Mouse (Mus musculus) large intestine, adult 2 months (tissue): Measurements from ENCODE around the gene Ncoa5. TPM values are rescaled to one million over a fixed set of nuclear protein-coding genes. Genes with fewer than 3 reads are reported as not detected.

ENCODE experiments used
- DNase-seq: peaks from one replicate; pipeline ENCODE4 v3.0.0-alpha.2; 2012; ENCODE audit warnings: low read depth, low spot score
- WGBS: fragments of 180-500 bp; shearing (Covaris S2); methylation state at CpG from one replicate; pipeline ENCODE4 v1.1.7; 2018; 5-methylcytosine and 5-hydroxymethylcytosine counted together
- polyA plus RNA-seq: library from polyadenylated mRNA; depleted of rRNA; stranded (reverse); fragments of >200 nt; gene quantifications from 2 replicates; pipeline ENCODE4 v1.2.3, GENCODE M21; 2012

The Ncoa5 gene
- polyA plus RNA-seq, 1 experiment = 18.1 TPM

DNA sequence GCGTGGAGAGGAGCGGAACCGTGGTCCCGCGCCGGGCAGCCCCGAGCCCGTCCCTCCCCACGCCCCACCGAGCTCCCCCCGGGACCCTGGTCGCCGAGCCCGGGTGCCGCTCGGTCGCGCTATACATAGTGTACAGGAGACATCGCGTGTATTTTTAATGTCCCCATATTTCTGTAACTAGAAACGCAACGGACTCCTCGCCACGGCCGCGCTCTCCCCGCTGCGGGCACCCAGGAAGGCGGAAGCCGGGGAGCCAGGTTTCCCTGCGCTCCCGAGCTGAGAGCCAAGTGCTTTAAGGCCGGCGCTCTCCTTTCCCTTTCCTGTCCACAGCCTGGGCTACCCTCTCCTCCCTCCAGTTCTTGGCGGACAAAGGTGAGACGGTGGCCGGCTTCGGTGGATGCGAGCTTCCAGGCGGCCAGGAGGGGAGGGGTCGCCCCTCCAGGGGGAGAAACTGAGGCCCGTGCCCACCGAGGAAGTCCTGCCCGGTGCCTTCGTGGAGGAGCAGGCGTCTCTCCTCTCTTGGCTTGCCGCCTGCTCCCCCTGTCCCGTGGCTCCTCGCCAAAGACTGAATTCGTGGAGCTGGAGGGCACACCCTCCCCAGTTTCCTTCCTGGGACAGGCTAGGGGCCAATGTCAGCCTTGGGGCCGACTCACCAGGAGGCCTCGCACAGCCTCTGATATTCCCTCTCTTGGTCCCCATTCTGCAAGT is 36.8 kb downstream of the Ncoa5 start:
- WGBS = 1% methylated on average over 52 of the region's 52 CpGs
- DNase-seq = no peak

DNA sequence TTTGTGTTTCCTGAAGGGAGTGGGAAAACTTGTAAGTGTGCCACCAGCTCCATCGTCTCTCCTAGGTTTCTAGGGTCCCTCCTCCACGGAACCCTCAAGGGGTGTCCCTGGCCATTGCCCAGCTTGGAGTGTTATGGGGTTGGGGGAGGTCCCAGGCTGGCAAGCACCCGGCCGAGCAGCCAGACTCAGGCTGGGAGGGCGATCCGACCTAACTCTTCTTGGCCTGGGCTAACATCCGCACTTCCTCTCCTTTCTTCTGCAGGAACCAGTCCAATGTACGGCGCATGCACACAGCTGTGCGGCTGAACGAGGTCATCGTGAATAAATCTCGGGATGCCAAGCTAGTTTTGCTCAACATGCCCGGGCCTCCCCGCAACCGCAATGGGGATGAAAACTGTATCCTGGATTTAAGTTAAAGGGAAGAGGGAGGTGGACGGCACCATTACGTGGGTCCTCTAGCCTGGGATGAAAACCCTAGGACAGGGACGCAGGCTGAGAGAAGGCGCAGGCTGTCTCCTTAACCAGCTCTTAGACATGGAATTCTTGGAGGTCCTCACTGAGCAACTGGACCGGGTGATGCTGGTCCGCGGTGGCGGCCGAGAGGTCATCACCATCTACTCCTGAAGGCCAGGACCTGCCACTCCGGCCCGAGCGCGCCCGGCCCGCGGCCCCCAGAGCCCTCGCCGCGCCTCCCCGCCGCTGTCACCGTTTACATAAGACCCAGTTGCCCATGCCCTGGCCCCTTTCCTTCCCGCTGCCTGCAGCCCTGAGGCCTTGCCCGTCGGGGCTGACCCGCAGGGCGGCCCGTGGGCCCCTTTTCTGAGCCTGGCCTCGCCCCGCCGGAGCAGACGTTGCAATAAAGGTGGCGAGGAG is 37.6 kb downstream of the Ncoa5 start:
- no peak for DNase-seq
- WGBS = 14% methylated on average over 49 of the region's 49 CpGs

DNA sequence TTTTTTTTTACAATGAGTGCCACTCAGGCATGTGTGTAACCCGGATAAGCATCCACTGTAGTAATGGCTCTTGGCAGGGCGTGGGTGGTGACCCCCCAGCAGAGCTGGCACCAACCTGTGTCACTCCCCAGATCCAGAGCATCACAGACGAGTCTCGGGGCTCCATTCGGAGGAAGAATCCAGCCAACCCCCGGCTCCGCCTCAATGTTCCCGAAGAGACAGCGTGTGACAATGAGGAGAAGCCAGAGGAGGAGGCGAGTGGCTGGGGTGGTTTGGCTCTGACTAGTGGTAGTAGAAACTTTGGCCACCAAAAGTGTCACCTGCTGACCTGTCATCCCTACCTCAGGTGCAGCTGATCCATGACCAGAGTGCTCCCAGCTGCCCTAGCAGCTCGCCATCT is 38.7 kb downstream of the Ncoa5 start:
- 80% methylated on average over 11 of the region's 11 CpGs for WGBS
- DNase-seq = no peak

DNA sequence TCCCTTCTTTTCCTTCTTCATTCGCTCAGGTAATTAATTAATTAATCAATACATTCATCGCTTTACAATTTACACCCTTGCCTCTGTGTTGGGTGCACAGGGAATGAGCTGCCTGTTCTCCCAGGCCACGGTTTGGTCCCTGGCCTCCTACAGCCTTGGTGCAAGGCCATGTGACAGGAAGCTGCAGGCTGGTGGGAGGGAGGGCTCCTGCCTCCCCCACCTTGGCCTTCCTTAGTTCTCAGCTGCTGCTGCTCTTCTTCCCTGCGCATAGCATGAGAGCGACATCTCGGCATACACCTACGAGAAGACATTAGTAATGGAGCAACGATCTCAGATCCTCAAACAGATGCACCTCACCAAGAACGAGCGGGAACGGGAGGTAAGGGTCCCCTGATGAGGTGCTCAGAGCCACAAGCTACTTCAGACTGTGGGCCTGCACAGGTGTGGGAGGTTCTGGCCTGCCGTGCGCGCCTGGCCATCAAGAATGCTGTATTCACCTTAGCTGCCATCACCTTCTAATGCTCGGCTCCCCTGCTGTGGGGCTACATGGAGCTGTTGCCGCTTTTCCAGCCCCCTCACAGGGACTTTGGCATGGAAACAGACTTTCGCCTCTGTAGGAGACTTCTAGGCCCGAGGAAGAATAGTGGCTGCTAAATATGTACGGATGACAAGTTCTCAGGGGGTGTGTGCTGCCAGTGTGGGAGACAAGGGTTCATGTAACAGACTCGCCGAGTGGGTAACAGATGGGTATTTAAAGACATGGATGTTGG is 39.8 kb downstream of the Ncoa5 start:
- no peak for DNase-seq
- 63% methylated on average over 21 of the region's 21 CpGs for WGBS

DNA sequence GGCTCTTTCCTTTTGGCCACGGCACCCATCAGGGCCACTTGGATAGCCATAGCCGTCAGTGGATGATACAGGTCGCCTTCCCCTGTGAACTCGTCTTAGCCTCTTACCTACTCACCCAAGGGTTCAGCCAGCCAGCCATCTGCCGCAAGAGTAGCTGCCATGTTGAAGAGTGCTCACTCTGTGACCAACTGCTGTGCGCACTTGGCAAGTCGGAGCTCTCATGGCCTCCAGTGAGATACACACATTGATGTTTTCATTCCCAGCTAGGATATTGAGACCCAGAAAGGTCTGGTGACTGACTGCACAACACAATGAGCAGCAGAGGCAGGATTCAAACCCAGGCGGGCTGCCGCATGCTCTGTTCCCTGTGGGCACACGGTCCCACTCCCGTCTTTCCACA is 40.5 kb downstream of the Ncoa5 start:
- DNase-seq = no peak
- 88% methylated on average over 11 of the region's 11 CpGs for WGBS

DNA sequence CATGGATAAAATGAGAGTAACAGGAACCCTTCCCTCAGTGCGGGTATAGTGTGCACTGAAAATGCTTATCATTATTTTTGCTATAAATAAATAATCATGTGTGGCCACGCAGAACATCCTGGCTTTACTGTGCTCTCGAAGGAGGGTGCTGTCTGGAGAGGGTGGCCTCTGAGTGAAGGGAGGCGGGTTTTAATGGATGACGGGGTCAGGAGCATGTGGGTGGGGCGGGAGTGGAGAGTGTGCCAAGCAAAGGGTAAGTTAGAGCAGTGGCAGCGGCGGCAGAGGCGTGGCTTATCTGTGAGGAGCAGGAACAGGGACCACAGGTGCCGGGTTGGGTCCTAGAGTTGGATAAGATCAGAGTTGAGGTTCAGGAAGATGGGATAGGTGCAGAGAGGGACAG is 42.9 kb downstream of the Ncoa5 start:
- no peak for DNase-seq
- 15% methylated on average over 10 of the region's 10 CpGs for WGBS

DNA sequence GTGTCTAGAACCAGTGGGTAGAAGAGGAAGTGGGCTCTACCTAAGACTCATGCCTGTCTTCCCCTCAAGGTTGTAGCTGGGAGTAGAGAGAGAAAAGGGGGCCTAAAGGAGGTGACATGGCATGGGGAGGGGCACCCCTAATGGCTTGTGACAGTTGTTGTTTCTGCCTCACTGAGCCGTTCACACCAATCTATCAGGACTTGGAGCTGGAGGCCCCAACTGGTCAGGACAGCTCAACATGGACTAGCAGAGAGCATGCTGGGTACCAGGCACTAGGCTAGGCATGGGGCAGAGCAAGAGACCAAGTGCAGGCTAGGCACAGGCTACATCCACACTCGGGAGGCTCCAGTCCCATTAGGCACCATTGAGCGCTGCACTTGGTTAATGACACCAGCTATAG is 43.6 kb downstream of the Ncoa5 start:
- DNase-seq = no peak
- 77% methylated on average over 3 of the region's 3 CpGs for WGBS

DNA sequence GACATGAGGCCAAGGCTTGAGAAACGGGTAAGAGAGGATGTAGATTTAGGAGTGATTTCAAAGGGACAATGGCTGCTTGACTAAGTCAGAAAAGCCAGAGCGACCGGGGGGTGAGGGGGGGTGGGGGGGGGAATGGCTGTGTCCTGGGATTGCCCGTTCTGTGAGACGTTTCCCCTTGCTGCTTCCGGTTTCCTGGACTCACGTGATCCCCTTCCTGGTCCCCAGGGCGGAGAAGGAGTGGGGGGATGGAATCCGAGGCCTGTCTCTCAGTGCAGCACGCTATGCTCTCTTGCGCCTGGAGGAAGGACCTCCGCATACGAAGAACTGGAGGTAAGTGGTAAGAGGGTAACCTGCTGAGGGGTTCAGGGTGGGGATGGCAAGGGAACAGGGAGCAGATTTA is 45.9 kb downstream of the Ncoa5 start:
- WGBS = 61% methylated on average over 13 of the region's 13 CpGs
- DNase-seq = no peak

DNA sequence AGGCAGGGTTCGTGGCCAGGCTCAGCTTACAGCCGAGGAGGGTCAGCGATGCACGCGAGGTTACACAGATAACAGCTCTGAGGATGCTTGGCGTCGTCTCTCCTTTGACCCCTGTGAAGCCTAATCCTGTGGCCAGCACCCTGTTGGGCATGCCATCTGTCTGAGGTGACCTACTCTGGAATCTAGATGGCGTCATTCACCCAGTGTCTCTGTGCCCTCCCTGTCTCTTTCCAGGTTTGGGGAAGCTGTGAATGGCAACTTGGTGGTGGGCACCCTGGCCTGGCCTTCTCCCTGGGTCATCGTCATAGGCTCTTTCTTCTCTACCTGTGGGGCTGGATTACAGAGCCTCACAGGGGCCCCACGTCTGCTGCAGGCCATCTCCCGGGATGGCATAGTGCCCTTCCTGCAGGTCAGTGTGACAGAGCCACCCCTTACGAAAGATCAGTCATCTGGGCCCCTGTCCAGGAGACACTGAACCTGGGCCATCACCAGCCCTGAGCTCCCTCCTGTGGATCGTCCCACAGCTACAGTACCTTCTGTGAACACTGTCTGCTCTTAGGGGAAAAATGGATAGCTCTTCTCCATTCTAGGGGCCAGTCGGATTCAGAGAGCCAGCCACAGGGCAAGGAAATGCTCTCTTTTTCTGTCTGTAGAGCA is 48.2 kb downstream of the Ncoa5 start:
- WGBS = 74% methylated on average over 14 of the region's 14 CpGs
- no peak for DNase-seq

DNA sequence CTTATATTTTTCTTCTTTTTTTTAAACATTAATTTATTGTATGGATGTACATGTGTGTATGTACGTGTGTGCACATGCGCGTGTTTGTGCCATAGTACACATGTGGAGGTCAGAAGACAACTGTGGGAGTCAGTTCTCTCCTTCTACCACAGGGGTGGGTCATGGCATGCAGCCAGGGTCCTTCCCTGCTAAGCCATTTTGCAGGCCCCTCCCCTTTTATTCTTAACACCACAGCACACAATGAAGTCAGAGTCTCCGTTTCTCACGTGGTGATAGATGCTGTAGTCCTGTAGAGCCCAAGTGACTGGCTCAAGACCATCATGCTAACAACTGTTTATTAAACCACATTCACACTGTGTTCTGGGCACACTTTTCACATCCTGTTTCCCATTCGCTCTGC is 48.7 kb downstream of the Ncoa5 start:
- no peak for DNase-seq
- 77% methylated on average over 6 of the region's 6 CpGs for WGBS

DNA sequence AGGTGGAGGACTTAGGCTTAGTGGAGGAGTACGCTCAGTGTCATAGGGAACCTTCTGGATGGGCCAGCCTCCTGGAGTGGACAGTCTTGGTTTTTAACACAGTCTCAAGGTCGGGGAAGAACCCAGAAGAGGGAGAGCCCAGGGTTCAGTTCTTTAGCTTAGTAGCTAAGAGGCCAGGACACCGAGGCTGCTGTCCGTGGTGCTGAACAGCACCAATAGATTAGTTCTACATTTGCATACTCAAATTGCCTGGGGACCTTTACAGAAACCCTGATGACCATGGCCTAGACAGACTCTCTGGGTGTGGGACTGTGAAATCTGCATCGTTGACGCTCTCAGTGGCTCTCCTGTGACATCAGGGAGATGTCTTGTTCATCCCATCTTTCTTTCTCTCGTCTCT is 54.9 kb downstream of the Ncoa5 start:
- DNase-seq = no peak
- 23% methylated on average over 7 of the region's 7 CpGs for WGBS

DNA sequence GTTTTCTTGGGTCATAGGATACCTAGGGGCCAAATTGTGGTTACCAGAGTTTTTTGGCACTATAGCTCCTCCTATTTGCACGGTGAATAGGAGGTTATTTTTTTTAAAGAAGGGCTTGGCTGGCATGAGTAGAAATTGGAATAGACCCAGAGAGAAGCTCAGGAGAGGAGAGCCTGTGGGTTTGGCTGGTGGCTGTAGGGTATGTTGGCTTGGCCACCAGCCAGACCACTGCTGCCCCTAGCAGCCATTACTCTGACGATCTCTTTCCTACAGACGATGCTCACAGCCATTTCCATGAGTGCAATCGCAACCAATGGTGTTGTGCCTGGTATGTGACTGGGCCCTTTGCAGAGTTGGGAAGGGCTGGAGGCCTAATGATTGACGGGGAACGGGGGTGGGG is 59.1 kb downstream of the Ncoa5 start:
- DNase-seq = no peak
- 86% methylated on average over 6 of the region's 6 CpGs for WGBS

DNA sequence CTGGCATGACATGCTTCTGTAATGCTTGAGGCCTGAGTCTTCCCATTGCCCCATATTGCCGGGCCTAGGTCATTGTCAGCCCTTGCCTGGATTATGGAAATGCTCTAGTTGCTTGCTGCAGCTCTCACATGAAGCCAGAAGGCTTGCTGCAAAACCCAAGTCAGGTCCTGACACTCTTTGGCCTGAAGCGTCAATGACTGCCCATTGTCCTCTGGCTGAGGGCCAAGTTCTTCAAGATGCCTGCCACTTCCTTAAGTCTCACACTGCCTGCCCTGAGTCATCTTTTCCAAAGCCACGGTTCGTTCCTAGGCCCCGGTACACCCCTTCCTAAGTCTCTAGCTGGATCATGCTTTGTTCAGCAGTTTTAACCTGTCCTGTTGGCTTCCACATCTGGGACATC is 62.0 kb downstream of the Ncoa5 start:
- WGBS = 46% methylated on average over 5 of the region's 5 CpGs

DNA sequence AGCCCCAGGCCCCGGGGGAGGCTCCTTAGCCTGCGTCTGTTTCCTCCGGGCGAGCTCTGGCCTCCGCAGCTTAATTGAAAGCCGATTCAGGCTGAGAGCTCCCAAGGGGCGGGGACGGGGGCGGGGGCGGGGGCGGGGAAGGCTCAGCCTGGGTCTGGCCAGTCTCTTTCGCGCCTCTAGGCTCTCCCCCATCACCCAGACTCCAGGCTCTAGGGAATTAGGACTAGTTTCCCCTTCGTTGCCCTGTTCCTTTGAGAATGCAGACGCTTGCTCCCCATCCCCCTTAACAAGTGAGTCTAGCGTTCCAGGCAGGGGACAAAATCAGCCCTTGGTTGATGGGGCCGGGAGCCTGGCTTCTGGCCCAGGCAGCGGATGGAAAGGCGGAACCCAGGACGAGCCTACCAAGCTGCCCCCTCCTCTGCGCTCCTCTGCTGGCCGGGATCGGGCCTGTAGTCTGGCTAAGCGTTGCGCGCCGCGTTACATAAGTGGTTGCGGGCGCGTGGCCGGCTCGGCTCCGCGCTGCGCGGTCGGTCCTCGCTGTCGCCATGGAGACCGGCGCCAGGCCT is 64.0 kb downstream of the Ncoa5 start:
- WGBS = 3% methylated on average over 42 of the region's 42 CpGs

More for the DNA sequence above, 62.0 kb downstream of the Ncoa5 start:
- DNase-seq = no peak

DNA sequence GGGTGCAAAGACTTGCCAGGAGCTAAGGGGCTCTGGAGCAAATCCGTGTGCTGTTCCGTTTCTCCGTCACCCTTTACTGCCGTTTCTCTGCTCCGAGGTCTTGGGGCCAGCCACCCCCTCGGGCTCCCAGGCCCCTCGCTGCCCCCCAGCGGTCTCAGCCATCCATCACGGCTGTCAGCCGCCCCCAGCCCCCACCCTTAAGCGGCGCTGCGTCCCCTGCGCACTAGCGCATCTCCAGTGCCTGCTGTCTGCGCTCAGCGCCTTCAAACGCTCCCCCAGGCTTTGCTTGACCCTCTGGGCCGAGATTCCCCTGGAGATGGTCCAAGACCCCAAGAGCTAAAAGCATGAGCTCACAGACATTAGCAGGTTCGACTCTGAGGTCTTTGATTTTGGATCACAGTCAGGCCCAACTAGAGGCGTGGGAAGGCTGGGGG is 65.3 kb downstream of the Ncoa5 start:
- 10% methylated on average over 21 of the region's 21 CpGs for WGBS

More for the DNA sequence above, 64.0 kb downstream of the Ncoa5 start:
- no peak for DNase-seq

DNA sequence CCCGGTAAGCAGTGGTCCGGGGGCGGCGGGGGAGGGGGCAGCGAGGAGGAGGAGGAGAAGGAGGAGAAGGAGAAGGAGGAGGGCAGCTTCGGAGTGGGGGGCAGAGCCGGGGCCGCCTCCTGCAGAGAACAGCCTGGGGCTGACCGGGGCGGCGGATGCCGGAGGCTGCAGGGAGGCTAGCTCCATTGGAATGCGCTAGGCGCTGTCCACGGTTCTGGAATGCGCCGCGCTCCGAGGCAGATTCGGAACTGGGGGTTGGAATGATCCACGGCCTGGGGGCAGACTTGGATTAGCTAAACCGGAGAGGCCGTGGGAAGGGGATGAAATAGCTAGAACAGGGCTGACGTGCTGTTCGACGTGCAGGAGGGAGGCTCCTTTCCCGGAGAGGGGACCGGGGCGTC is 66.2 kb downstream of the Ncoa5 start:
- no peak for DNase-seq
- WGBS = 4% methylated on average over 29 of the region's 29 CpGs

More for the DNA sequence above, 65.3 kb downstream of the Ncoa5 start:
- no peak for DNase-seq

DNA sequence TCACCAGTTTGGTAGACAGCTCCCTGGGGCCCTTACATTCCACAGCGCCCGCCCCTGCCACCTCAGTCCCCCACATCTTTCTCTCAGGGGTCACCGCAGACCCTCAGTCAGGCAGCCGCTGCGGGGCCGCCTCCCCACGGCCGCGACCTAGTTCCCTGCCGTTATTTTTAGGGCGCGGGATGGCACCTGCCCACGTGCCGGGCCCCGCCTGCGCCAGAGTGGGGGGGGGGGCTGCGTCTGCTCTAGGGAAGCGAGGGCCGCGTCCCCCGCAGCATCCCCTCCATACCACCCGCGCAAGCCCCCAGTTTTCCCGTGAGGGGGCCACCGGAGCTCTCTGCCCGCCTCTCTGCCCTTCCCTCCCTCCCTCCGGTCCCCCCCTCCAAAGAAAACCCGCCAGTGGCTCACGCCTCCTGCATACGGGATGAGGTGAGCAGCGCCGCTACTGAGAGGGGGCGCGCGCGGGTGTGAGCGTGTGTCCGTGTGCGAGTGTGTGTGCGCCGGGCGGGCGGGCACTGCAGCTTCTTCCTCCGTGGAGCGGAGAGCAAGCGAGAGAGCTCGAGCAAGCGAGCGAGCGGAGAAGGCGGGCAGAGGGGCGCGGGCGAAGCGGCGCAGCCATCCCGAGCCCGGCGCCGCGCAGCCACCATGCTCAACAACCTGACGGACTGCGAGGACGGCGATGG is 66.8 kb downstream of the Ncoa5 start:
- 5% methylated on average over 62 of the region's 65 CpGs for WGBS
- DNase-seq = no peak

DNA sequence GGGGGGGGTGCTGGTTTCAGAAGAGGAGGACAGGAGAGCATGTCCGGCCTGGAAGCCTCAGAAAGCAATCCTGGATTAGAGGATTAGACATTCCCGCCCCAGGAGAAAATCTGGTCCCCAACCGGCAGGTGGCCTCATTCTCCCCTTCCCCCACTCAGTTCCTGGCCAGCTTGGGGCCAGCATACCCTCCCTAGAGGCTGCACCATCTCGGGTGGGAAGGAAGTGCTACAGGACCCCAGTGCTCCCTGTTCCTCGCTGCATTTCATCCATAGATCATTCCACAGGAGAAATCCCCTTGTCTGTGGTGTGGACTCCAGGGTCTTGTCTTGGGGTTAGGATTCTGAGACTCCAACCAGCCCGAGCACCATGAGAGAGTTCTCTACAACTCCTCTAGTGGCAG is 67.5 kb downstream of the Ncoa5 start:
- 20% methylated on average over 6 of the region's 6 CpGs for WGBS
- no peak for DNase-seq

DNA sequence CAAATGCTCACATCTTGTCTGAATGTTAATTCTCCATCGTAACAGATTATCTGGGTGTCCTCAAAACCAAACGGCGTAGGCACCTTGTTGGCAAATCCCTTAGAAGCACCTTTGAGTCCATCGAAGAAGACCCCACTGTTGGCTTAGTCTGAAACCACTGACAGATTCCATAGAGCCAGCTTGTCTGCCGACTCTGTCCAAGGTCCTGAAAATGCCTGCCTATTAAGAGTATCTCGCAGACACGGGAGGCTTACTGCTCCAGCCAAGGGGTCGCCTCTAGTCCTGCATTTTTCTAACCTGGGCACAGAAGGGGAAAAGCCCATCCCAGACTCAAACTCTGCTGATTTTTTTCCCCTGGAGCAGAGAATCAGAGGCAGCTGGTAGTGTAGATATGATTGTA is 68.3 kb downstream of the Ncoa5 start:
- no peak for DNase-seq
- 23% methylated on average over 8 of the region's 8 CpGs for WGBS
